Mouse (Mus musculus): Measurements from ENCODE around the gene Tspan9.

The Tspan9 gene

DNA sequence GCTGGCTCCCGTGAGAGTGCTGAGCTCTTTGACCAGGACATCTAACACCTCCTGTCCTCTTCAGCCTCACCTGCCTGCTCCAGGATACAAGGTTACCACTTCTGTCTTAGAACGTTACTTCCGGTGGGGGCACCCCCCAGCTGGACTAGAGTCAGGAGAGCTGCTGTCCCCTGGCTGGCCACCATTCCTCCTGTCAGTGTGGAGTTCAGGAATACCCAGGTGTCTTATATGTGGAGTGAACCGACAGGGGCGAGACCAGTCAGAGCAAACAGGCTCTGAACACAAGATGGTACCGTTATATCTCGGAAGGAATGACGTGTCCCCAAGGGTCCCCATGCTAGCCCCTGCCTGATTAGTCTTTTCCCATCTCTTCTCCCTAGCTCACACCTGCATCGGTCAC lies 106.8 kb downstream of the Tspan9 start:
- no peak for DNase-seq (ENCODE audit: low read depth, low spot score)

DNA sequence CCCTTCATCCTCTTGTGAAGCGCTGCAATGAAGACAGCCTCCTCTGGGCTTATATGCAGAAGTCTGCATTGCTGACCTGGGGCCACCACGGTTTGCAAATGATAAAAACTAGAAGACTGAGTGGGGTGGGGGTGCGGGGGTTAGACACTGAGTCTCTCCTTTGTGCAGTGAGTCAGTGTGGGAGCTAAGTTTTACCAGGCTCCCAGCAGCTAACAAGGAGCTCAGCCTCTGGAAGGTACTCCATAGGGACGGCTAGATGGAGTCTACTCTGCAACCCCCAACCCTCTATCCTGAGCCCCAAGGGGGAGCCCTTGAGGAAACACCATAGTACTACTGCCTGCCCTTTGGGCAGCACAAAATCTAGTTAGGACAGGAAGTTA lies 107.5 kb downstream of the Tspan9 start:
- DNase-seq (ENCODE audit: low read depth, low spot score): peak; percentile 62

DNA sequence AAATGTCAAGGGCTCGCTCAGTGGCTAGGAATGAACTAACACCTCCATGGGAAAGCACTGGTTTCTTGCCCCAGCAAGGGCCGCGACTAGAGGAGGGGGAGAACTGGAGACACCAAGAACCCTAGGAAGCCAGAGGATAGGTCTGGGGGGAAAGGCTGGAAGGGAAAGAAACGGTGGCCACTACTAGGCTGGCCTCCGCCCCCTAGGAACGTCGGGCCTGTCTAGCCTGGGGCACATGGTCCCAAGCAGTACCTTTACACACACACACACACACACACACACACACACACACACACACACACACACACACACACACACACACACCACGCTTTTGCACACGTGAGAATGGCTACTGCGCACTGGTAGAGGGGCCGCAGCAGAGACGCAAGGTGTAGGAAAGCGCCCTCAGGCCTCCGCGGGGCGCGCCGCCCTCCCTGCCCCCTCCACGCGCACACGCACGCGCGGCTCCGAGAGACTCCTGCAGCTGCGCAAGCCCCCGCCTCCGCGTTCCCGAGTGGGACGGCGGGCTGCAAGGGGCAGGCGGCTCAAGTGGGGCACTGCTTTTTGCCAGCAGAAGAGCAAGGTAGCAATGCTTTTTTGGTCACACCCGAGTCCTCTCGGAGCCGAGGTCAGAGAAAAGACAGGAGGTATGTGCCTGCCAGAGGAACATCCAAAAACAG lies 108.0 kb downstream of the Tspan9 start:
- peak; percentile 38 for DNase-seq (ENCODE audit: low read depth, low spot score)

DNA sequence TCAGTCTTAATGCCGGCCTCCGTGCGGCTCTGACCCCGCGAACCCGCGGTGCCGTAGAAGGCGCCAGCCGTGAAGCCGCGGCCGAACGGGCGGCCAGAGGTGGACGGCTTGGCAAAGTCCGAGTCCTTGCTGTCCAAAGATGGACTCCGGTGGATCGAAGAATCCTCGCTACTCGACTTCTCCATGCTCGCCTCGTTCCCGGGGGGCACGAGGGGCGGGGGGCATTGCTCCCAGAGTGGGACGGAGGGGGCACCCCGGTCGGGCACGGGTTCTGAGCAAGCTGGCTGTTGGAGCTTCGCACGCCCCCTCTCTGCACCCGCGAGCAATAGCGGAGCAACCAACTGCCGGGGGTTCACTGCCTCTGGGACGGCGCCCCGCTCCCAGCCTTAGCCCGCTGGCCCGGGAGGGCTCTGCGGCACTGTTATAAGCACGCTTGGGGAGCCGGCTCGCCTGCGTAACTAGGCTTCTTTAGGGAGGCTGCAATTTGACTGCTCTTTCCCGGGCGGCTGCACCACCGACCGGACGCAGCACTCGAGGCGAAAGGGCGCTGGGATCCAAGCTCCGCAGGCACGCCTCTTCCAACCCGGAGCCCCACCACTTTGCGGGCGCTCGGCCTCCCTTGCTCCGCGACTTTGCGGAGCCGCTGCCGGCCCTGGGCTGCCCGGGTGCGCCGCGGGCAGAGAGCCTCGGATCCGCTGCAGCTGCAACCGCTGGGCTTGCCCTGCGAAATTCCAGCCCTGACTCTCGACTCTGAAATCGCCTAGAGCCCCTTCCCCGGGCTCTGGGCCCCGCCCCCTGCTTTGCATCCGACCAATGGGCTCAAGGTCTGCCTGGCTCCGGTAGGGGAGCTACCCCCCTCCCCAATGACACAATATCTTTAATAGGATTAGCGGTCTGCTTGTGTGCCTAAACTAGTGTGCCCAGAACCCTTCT lies 108.8 kb downstream of the Tspan9 start:
- peak; percentile 84 for DNase-seq (ENCODE audit: low read depth, low spot score)

DNA sequence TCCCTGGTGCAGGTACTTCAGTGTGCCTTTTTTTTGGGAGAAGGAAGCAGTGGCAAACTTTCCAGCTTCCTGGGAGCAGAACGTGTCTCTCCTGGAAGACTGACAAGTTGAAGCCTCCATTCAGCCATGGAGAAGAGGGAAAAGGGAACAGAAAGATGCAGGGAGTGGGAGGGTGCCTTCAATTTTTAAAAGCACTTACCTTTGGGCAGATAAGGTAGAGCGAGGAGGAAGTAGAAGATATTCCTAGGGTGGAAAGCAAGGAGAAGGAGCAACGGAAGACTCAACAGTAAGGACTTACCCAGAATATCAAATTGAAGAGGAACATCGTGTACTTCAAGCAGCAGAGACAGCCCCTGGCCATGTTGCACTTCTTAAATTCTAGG lies 109.5 kb downstream of the Tspan9 start:
- DNase-seq (ENCODE audit: low read depth, low spot score): no peak

DNA sequence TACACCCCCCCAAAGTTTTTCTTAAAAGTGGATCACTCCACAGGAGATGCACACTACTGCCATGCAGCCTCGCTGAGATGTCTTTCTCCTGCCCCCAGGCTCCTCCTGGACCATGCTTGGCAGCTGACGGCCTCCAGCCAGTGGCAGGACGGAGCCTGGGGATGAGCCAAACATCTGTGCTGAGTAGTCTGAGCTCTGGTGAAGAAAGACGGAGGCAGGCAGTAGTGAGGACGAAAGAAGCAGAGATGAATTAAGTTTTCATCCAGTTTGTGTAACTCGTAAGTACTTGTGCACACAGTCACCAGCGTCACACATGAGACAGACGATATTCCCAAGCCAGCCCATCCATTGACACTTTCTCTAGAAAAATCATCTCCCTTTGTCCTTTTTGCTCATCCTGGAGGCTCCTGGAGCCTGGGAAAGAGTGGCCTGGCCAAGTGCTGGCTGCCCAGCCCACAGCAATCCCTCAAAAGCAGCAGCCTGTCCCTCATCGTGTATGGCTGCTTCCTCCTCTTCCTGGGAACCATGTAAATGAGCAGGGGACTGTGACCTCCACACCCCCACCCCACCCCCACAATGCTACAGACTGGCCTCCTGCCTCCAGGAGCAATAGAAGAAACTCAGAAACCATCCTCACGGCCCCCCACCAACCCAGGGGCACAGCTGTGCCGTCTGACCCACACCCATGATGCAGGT lies 110.1 kb downstream of the Tspan9 start:
- no peak for DNase-seq (ENCODE audit: low read depth, low spot score)

DNA sequence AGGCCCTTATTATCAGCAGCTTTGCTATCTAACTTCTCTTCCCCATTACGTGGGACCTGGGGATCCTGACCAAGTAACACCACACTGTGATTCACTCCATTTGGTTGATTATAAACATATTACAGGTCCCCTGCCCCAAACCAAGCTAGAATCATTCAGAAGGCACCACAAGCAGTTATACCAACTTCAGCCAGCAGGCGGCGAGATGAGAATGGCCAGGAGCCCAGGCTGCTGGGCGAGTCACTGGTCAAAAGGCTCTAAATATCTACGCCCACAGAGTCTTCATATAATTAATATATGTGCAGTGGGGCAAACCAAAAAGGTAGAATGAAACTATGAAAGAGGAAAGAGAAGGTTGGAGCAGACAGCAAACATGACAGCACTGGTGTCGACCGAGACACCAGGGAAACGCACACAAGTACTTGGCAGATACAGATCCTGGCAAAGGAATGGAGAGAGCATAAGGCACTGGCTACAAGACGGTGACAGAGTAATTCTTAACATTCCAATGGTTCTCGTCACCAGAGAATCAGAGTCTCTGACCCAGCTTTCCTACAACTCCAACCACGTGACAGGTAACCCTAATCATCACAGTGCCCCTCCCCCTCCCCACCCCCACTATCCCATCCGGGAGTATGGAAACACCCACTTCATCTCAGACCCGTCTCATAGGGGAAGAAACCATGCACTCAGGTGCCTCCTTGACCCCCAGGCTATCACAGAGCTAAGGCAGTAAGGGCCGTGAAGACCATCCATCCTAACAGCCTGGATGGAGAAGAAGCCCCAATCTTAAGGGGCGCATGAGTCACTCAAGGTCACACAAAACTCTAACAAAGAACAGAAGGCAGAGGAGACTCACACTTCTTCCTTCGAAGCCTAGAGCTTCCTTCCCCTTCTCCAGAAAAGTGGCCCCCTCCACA lies 110.9 kb downstream of the Tspan9 start:
- peak; percentile 67 for DNase-seq (ENCODE audit: low read depth, low spot score)

DNA sequence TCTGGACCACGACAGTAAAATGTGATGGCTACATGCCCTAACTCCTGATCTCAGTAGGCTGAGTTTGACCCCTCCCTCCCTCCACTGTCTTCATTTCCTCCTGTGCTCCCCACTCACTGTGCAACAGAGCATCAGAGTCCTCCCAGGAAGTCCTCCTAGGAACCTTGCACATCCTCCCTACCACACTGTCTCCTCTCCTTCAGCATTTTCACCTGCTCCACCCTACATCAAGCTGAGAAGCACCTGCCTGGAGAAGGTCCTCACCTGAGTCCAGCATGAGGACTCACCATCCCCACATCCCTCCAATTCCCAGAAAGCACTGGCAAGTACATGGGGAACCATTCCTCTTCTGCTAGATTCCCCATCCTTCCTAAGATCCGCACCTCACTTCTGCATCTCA lies 111.8 kb downstream of the Tspan9 start:
- DNase-seq (ENCODE audit: low read depth, low spot score): no peak

DNA sequence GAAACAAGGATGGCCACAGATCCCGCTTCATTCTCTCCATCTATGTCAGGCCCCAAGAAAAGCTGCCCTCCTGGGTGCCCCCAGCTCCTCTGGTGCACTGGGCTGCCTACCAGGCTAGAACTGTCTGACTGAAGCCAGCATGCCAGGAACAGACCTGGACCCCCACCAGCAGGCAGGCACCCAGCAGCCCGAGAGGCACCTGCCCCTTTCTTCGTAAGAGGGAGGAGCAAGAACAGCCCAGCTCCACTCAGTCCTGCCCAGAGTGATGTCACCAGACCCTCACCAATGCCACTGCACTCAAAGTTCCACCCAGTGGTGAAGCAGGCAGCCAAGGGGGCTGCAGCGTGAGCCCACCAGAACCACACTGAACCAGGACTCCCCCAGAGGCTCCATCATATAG lies 112.3 kb downstream of the Tspan9 start:
- DNase-seq (ENCODE audit: low read depth, low spot score): no peak

DNA sequence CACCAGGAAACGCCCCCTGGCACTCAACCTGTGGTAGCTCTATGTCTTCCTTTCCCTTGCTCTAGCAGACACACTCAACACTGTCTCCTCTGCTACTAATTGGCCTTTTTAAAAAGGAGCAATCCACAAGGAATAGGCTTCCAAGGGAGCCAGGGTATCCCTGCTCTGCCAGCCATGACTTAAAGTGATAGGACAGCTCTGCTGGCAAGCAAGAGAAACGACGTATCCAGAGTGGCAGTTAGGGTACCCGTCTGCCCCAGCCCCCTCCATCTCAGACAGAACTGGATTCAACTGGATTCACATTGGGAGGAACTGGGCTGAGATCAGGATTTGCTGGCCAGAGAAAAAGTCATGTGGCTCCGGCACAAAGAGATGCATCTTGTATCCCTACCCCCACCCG lies 112.9 kb downstream of the Tspan9 start:
- DNase-seq (ENCODE audit: low read depth, low spot score): no peak

DNA sequence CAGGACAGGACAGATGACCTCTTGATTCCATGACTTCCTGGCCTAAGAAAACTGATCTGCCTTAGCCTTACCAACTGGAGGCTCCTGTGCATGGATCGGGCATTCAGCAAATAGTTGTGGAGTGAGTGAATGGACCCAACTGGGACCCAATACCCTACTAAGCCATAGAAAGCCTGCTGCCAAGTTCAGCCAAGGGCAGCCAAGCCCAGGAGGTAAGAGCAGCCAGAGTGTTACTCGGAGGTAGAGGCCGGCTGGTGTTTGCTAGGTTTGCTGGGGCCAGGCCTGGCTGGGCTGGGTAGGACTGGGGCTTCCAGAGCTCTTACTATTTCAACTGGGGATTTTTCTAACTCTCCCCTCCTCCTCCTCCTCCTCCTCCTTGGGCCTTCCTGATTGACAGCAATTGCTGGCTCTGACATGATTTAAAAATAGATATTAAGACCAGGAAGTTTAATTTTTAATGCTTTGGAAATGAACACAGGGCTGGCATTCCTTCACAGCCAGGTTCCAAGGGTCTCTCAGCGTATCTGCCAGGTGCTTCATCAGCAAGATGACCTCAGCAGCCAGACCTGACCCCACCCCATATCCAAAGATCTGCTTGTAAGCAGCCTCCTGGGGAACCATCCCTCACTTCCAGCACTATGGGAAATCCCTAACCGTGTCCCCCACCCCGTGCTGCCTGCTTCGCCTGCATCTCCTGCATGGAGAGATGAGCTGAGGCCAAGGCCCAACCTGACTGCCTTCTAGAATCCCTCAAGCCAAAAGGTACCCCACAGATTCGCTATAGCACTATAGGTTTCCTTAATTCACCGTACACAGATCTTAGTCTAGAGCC lies 113.7 kb downstream of the Tspan9 start:
- DNase-seq (ENCODE audit: low read depth, low spot score): no peak

DNA sequence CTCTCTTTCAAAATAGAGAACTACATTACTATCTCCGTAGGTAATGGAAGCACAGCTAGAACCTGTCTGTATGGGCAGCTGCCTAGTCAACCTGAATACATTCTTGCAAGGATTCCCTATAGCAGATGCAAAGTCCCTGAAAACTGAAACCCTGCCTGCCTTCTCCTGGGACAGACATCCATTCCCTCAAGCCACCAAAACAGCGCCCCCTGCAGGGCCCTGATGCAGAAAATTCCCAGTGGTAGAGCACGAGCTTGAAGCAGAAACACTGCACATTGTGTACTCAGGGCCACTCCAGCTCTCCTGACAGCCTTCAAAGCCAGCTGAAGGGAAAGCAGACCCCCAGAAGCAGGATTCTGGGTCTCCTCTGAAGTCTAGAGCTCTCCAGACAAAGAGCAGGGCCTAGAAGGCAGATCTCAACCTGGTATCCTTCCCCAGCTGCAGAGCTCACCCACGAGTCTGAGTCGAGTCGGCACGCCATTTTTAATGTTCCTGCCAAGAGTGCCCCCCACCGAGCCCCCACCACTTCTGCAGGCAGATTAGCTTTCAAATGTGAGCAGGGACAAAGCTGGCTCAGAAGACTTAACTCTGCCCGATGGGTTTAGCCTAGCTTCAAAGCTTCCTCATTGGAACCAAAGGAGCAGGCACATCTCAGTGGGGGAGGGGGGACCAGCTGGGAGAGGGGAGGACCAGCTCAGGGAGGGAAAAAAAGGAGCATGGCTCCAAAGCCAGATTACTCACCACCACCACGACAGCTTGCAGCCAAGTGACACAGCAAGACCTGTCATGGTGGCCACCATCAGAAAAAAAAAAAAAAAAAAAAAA lies 115.1 kb downstream of the Tspan9 start:
- peak; percentile 70 for DNase-seq (ENCODE audit: low read depth, low spot score)

DNA sequence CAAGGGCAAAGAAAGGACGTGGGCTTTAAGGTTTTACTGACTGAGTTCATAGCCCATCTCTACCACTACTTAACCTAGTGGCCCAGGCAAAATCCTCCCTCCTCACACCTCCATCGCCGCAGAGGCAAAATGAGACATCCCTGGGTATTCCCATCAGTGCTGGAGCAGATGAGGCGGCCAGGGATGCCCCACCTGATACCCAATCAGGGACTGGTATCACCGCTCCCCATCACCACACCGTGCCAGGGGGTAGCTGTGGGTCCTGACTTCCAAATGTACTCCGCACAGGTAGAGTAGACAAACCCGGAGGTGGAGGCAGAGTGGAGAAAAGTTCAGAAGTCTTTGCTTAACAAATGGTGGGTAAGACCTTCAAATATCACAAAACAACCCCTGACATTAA lies 117.4 kb downstream of the Tspan9 start:
- DNase-seq (ENCODE audit: low read depth, low spot score): no peak

DNA sequence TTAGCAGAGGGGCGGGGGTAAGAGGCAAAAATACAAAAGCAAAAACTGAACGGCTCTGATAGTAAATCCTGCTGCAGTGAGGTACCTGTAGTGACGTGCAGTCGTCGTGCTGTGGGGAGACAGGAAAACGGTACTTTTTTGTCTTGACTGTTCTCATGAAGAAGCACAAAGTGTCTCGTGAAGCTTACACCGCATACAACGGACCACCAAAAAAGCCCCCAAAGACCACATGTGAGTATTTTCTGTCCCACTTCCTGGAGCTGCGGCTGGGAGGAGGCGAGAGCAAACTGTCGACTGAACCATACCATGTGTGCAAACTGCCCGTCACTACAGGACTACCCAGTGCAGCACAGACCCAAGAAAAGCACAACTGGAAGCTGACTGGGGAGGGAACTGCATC lies 117.8 kb downstream of the Tspan9 start:
- no peak for DNase-seq (ENCODE audit: low read depth, low spot score)

DNA sequence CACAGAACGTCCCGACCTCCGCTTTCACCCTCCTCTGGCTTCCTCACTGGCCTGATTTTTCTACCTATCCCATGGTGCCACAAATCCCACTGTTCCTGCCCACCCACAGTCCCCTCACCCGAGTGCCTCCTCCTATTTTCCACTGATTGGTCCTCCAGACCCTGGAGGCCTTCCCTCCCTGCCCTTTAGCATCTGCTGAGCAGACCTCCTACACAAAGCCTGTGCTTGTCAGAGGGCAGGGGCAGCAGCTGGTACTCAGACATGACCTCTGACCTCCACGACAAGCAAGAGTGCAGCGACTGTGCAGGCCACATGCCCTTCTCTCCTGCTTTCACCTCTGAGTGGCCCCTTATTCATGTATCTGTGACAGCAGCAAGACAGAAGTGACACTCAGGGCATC lies 121.2 kb downstream of the Tspan9 start:
- no peak for DNase-seq (ENCODE audit: low read depth, low spot score)

DNA sequence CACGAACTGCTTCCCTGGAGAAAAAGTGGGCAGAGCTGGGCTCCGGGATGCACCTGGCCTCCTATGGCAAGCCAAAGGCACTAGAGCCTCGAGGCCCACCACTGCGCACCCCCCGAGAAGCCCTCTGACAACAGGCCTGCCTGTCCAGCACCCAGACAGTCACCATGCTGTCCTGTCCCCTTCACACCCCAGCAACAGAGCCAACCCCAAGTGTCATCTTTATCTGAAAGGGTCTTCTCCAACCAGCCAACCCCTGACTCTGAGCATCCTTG lies 121.5 kb downstream of the Tspan9 start:
- no peak for DNase-seq (ENCODE audit: low read depth, low spot score)

DNA sequence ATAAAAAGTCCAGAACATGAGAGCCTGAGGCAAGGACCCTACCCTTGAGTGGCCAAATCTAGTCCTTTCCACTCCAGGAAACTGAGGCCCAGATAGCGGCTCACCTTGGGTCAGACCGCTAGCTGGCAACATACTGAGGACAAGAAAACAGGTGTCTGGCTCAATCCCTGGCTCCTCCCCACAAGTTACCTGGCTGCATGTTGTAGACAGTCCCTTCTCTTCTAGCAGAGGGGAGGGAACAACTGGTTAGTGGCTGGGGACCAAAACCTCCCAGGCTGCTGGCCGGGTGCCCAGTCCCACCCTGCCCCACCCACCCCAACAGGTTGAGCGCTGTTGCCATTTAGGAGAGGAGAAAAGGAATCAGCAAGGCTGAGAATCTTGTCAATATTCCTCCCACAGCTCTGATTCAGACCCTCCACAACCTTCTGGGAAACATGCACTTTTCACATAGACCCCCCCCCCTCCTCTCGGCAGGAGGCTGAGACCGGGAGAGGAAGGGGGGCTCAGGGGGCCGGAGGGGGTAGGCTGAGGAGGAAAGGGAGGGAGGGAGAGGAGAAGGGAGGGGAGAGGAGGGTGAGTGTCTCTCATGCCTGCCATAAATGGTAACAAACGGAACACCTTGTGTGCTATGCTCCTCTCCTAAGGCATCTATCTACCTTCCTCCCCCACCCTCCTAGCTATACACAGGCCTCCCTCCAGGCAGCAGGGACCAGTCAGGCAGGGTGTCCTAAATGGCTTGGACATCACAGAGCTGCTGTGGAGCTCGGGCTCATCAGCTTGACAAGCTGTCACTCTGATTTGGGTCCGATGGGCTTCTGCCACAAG lies 122.1 kb downstream of the Tspan9 start:
- no peak for DNase-seq (ENCODE audit: low read depth, low spot score)

DNA sequence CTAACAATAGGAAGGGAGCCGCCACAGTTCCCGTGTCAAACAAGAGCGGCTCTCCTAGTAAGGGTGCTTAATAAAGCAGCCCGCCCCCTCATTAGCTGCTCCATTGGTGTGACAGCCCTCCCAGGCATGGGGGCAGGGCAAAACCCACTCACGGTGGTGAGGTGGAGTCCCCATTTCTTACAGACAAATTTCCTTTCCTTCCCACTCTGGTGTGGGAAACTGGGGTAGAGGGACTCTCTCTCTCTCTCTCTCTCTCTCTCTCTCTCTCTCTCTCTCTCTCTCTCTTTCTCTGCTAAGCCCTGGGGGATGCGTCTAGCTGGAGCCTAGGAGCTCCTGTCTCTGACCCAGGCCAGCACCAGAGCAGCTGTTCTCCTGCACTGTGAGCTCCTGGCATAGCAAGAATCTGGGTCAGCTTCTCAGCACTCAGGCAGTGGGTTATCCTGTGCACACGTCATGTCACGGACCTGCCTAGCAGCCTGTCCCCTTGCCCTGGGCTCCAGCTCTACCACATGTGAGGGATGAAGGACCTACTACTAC lies 122.8 kb downstream of the Tspan9 start:
- no peak for DNase-seq (ENCODE audit: low read depth, low spot score)

DNA sequence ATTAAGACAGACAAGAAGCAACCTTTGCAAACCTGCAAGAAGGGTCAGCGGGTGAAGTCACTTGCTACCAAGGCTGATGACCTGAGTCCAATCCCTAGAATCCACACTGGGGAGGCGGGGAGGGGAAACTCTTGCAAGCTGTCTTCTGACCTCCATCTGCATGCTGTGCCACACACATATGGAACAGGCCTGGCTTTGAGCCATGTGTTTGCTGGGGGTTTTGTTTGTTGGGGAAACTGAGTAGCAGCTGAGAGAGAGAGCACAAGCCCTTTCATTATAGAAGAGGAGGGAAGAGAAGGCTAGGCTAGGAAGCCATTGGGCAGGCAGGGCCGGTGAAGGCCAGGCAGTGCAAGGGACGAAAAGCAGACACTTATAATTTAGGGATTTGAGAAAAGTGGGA lies 123.3 kb downstream of the Tspan9 start:
- DNase-seq (ENCODE audit: low read depth, low spot score): no peak
